Mouse (Mus musculus) lung, embryonic 14.5 days (tissue): ENCODE measurements at regions not wholly inside any gene's neighbourhood (a gene's known extent, or its start where the extent isn't known, plus 50 kb on each side); places are given as distances from the start of the nearest gene placed in this dataset.

Experiments
- ATAC-seq: fragments of 200-750 bp; cut with Nextera tagmentation; 2 replicates; pipeline ENCODE4 v1.8.0; 2017; ENCODE audit warnings: mild to moderate bottlenecking, moderate TSS enrichment, moderate library complexity; ENCODE audit not compliant: insufficient read depth
- DNase-seq: peaks from one replicate; pipeline ENCODE4 v3.0.0-alpha.2; 2015
- H3K27ac ChIP-seq: fragments of 300-500 bp; sonication (generic); 2 replicates; pipeline ENCODE4 v1.5.1; 2014; ENCODE audit warnings: low read depth, mild to moderate bottlenecking, moderate library complexity
- H3K27me3 ChIP-seq: fragments of 300-500 bp; sonication (generic); 2 replicates; pipeline ENCODE4 v1.6.1; 2014; ENCODE audit warnings: low read length, control low read depth; ENCODE audit not compliant: insufficient read depth
- H3K36me3 ChIP-seq: fragments of 300-500 bp; sonication (generic); 2 replicates; pipeline ENCODE4 v1.6.1; 2014; ENCODE audit warnings: control low read depth; ENCODE audit not compliant: insufficient read depth
- H3K4me1 ChIP-seq: fragments of 300-500 bp; sonication (generic); 2 replicates; pipeline ENCODE4 v1.6.1; 2014; ENCODE audit warnings: antibody characterized with exemption, control low read depth; ENCODE audit not compliant: insufficient read depth
- H3K4me2 ChIP-seq: fragments of 300-500 bp; sonication (generic); 2 replicates; pipeline ENCODE4 v1.6.1; 2014; ENCODE audit warnings: mild to moderate bottlenecking
- H3K4me3 ChIP-seq: fragments of 300-500 bp; sonication (generic); 2 replicates; pipeline ENCODE4 v1.5.1; 2014; ENCODE audit warnings: low read depth, low read length
- H3K9ac ChIP-seq: fragments of 300-500 bp; sonication (generic); 2 replicates; pipeline ENCODE4 v1.6.1; 2014
- H3K9me3 ChIP-seq: fragments of 300-500 bp; sonication (generic); 2 replicates; pipeline ENCODE4 v1.6.1; 2016; ENCODE audit warnings: low read depth, low read length, control low read depth
- CTCF ChIP-seq: IDR thresholded peaks from 2 replicates; pipeline ENCODE4 v1.5.1; 2016; ENCODE audit warnings: antibody characterized with exemption, low read depth
- WGBS: fragments of 180-500 bp; shearing (Covaris S2); extraction: QIAGEN DNeasy Blood & Tissue Kit; methylation state at CpG from one replicate; pipeline ENCODE4 v1.1.7; 2014; 5-methylcytosine and 5-hydroxymethylcytosine counted together

DNA sequence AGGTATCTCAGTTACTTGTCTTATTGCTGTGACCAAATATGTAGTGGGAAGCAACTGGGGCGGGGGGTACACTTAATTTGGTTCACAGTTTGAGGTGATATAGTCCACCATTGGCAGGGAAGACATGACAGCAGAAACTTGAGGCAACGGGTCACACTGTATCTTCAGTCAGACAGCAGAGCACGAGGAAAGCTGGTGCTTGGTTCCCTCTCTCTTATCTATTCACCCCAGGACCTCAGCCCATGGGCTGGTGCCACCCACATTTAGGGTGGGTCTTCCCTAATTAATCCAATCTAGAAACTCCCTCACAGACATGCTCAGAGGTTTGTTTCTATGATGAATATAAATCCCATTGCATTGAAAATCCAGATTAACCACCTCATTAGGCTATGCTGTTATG is 56.5 kb downstream of the Otud1 start:
- DNase-seq: no peak
- H3K9ac ChIP-seq: no peak overlapping the region
- H3K4me2 ChIP-seq: no peak overlapping the region
- H3K27ac ChIP-seq: no peak overlapping the region
- H3K36me3 ChIP-seq: no peaks in the 10 kb centered on the region
- no peak for TF ChIP-seq CTCF
- 50% methylated on average over 3 of the region's 3 CpGs for WGBS
- no peaks in the 10 kb centered on the region for H3K4me1 ChIP-seq
- H3K4me3 ChIP-seq: no peak overlapping the region
- no peaks in the 10 kb centered on the region for H3K27me3 ChIP-seq
- no peaks in the 10 kb centered on the region for H3K9me3 ChIP-seq
- ATAC-seq: no peak

- H3K27ac ChIP-seq: no peak overlapping the region
- H3K4me1 ChIP-seq: no peaks in the 10 kb centered on the region
- no peaks in the 10 kb centered on the region for H3K27me3 ChIP-seq
- TF ChIP-seq CTCF: peak; percentile 84
- H3K9me3 ChIP-seq: no peaks in the 10 kb centered on the region
- 8% methylated on average over 11 of the region's 11 CpGs for WGBS
- DNase-seq (peak; percentile 94), ATAC-seq (peak; percentile 90)
- peak overlapping the region; percentile 42 for H3K4me2 ChIP-seq
- H3K36me3 ChIP-seq: no peaks in the 10 kb centered on the region
- no peak overlapping the region for H3K9ac ChIP-seq
- H3K4me3 ChIP-seq: no peak overlapping the region
Observed at GRCm38 (mm10) chr2:19715564-19716238, 58.1 kb downstream of the Otud1 start.

DNA sequence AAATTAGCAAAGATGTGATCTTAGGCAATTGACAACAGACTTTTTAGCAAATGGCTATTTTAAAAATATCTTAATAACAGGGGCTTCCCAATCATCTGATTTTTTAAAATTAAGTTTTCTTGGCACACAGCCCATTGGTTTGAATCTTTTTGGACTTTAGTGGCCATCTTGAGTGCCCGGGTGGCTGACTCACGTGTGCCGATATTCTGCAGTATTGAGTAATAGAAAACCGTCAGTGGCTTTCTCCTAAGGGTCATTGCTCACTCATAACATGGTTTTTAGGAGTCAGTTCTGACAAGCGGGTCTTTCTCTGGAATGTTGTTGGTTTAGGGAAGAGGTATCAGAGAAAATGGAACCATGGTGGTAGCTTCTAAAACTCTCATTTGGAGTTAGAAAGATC is 58.8 kb downstream of the Otud1 start:
- Histone ChIP-seq H3K9ac (no peak overlapping the region), H3K4me1 (no peaks in the 10 kb centered on the region), H3K27me3 (no peaks in the 10 kb centered on the region), H3K9me3 (no peaks in the 10 kb centered on the region), H3K36me3 (no peaks in the 10 kb centered on the region), H3K27ac (no peak overlapping the region), H3K4me2 (peak overlapping the region; percentile 42), H3K4me3 (no peak overlapping the region)
- 72% methylated on average over 5 of the region's 5 CpGs for WGBS
- TF ChIP-seq CTCF: no peak
- DNase-seq (peak; percentile 37), ATAC-seq (no peak)

DNA sequence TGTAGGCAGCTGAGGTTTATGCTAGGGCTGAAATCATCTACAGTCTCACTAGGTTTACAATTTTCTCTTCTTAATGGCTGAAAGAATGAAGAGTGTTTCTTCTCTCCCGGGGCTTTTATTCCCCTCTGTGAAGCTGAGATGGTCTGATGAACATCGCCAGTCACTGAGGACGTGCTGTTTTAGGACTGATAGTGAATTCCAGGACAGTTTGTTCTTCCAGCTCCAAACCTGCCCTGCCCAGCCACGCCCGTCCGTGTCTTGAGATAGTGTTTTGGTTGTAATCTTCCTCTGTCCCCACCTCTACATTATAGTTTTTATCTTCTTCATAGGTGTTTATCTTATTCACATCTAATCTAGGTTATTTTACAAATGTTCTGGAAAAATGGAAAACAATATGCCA is 68.5 kb downstream of the Otud1 start:
- H3K9ac ChIP-seq: no peak overlapping the region
- H3K4me1 ChIP-seq: no peaks in the 10 kb centered on the region
- no peaks in the 10 kb centered on the region for H3K9me3 ChIP-seq
- H3K4me3 ChIP-seq: no peak overlapping the region
- WGBS: 78% methylated on average over 6 of the region's 6 CpGs
- no peak for TF ChIP-seq CTCF
- DNase-seq: no peak
- no peaks in the 10 kb centered on the region for H3K27me3 ChIP-seq
- H3K36me3 ChIP-seq: no peaks in the 10 kb centered on the region
- no peak overlapping the region for H3K27ac ChIP-seq
- no peak for ATAC-seq
- H3K4me2 ChIP-seq: no peak overlapping the region

GRCm38 (mm10) chr2:19726904-19727303 is 69.4 kb downstream of the Otud1 start:
- no peak overlapping the region for H3K4me3 ChIP-seq
- peak; percentile 90 for TF ChIP-seq CTCF
- H3K4me1 ChIP-seq: no peaks in the 10 kb centered on the region
- H3K27me3 ChIP-seq: no peaks in the 10 kb centered on the region
- H3K4me2 ChIP-seq: no peak overlapping the region
- H3K9ac ChIP-seq: no peak overlapping the region
- H3K9me3 ChIP-seq: no peaks in the 10 kb centered on the region
- no peak overlapping the region for H3K27ac ChIP-seq
- ATAC-seq (no peak), DNase-seq (peak; percentile 76)
- H3K36me3 ChIP-seq: no peaks in the 10 kb centered on the region
- 12% methylated on average over 9 of the region's 9 CpGs for WGBS

GRCm38 (mm10) chr2:19732922-19733859 is 75.6 kb downstream of the Otud1 start:
- peak; percentile 43 for TF ChIP-seq CTCF
- H3K4me3 ChIP-seq: no peak overlapping the region
- WGBS: 45% methylated on average over 12 of the region's 12 CpGs

DNA sequence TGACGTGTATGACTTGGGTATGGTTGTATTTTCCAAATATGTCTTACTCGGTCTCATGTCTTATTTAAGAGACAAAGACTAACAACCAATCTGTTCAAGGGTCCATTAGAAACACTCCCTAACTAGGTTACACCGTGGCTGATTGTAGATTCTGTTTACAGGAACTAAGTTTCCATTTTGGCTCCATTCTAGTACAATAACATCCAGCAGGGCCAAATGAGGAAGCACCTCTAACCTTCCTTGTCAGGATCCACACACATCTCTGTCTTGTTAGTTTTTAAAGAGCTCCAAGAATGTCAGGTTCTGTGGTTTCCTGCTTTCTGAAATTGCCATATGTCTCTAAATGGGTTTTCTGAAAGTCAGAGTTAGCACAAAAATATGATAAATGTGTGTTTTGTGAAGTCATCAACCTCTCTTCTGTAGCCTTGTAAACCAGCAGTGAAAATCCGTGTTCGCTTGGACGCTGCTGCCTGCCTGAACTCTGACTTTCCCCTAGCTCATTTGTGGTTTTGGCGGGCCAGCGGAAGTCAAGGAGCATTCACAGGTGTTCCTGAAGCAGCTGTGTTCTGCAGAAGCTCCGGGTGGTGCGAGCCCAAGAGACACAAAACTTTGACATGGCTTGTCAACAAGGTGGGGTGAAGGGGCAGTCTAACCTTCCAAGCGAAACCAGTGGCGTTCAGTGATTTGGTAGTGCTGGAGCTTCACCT is 76.8 kb downstream of the Otud1 start:
- ATAC-seq (no peak), DNase-seq (no peak)
- H3K27me3 ChIP-seq: no peaks in the 10 kb centered on the region
- H3K27ac ChIP-seq: no peak overlapping the region
- H3K4me2 ChIP-seq: no peak overlapping the region
- no peaks in the 10 kb centered on the region for H3K4me1 ChIP-seq
- no peak for TF ChIP-seq CTCF
- H3K36me3 ChIP-seq: no peaks in the 10 kb centered on the region
- H3K4me3 ChIP-seq: no peak overlapping the region
- WGBS: 63% methylated on average over 12 of the region's 12 CpGs
- H3K9ac ChIP-seq: no peak overlapping the region
- H3K9me3 ChIP-seq: no peaks in the 10 kb centered on the region

More at GRCm38 (mm10) chr2:19732922-19733859, 75.6 kb downstream of the Otud1 start:
- H3K27ac ChIP-seq: no peak overlapping the region
- H3K36me3 ChIP-seq: no peaks in the 10 kb centered on the region
- H3K9ac ChIP-seq: no peak overlapping the region
- no peaks in the 10 kb centered on the region for H3K27me3 ChIP-seq
- ATAC-seq (no peak), DNase-seq (peak; percentile 53)
- no peaks in the 10 kb centered on the region for H3K4me1 ChIP-seq
- H3K9me3 ChIP-seq: no peaks in the 10 kb centered on the region
- no peak overlapping the region for H3K4me2 ChIP-seq
